Mouse (Mus musculus): ENCODE results near the gene Crym. TPM values are rescaled to one million over a fixed set of nuclear protein-coding genes. Genes with fewer than 3 reads are reported as not detected.

Crym gene
- polyA plus RNA-seq, 1 experiment from 2014 or later, result 80.0 TPM

DNA sequence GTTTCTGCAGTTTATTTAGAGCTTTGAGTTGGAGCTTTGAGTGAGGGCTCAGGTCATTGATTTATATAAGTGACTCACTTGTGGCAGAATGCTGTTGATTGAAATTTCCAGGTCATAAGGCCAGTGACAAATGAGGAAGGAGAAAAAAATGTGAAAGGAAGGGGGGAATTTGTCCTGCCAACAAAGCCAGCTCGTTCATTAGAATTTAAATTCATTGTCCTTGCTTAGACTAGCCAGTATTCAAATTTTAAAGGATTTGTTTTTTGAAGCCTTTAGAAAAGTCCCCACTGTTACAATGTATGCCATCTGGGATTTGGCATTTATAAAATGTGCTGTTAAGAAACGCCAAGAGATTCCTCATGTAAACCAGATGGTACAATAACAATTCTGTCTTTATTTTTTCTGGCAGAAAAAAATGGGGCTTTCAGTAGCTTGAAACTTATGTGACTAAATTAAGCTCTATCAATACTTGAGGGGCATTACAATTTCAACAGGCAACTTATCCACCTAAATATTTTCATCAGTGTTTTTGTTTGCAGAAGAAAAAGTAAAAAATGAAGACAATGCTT, 45.0 kb downstream of the Crym start:
- H3K4me3 ChIP-seq, result no peak overlapping the region
- peaks cover 17% of the 10 kb centered on the region for H3K4me1 ChIP-seq
- H3K9me3 ChIP-seq (replicated peaks), result no peaks in the 10 kb centered on the region
- no peaks in the 10 kb centered on the region for H3K36me3 ChIP-seq
- ATAC-seq (ENCODE audit: low FRiP score), result no peak
- no peak overlapping the region for H3K27ac ChIP-seq
- no peaks in the 10 kb centered on the region for H3K27me3 ChIP-seq
- WGBS, result 11% methylated on average over 2 of the region's 2 CpGs
- no peak overlapping the region for H3K9ac ChIP-seq
- no peak overlapping the region for H3K4me2 ChIP-seq (replicated peaks)

DNA sequence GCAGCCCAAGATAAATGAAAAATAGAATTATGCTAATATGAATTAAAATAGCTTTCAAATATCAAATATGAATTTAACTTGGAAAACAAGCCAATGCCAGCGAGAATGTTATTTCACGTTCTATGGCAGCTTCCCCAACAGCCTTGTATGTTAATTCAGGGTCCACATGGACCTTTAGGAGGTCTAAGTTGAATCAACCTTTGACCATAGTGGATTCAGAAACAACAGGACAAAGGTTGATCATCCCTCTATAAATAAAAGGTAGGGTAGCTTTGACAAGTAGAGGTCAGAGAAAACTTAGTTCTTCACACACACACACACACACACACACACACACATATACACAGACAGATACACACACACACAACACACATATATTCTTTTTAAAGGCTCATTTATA, 51.0 kb downstream of the Crym start:
- H3K4me2 ChIP-seq (replicated peaks), result no peak overlapping the region
- H3K9ac ChIP-seq, result no peak overlapping the region
- H3K36me3 ChIP-seq, result no peaks in the 10 kb centered on the region
- no peaks in the 10 kb centered on the region for H3K27me3 ChIP-seq
- WGBS, result 87% methylated on average over 2 of the region's 2 CpGs
- H3K9me3 ChIP-seq (replicated peaks), result no peaks in the 10 kb centered on the region
- H3K4me1 ChIP-seq, result peaks cover 5% of the 10 kb centered on the region; the same call in 1 of the 2 replicates
- ATAC-seq (ENCODE audit: low FRiP score), result no peak
- no peak overlapping the region for H3K27ac ChIP-seq
- H3K4me3 ChIP-seq, result no peak overlapping the region

DNA sequence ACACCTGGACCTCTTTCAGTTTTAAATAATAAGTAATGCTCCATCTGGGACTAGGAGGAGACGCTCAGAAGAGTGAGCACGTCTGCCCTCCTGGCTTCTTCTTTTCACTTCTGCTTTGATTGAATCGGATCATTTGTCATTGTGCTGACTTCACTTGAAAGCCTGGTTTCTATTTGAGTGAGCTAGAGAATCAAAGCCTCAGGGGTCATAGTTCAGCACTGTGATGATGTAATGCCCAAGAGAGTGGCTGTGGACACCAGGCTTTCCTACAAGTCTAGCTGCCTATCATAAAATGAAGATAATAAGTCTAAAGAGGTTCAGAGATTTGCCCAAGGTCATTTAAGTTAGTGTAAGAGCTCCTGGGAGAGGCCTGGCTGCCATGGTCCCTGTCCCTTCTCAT, 51.7 kb downstream of the Crym start:
- H3K4me3 ChIP-seq, result no peak overlapping the region
- no peak overlapping the region for H3K27ac ChIP-seq
- 11% methylated on average over 3 of the region's 3 CpGs for WGBS
- no peak overlapping the region for H3K9ac ChIP-seq
- no peaks in the 10 kb centered on the region for H3K27me3 ChIP-seq
- no peak for ATAC-seq (ENCODE audit: low FRiP score)
- H3K4me1 ChIP-seq, result peaks cover 5% of the 10 kb centered on the region; the same call in 1 of the 2 replicates
- no peaks in the 10 kb centered on the region for H3K9me3 ChIP-seq (replicated peaks)
- no peak overlapping the region for H3K4me2 ChIP-seq (replicated peaks)
- no peaks in the 10 kb centered on the region for H3K36me3 ChIP-seq

DNA sequence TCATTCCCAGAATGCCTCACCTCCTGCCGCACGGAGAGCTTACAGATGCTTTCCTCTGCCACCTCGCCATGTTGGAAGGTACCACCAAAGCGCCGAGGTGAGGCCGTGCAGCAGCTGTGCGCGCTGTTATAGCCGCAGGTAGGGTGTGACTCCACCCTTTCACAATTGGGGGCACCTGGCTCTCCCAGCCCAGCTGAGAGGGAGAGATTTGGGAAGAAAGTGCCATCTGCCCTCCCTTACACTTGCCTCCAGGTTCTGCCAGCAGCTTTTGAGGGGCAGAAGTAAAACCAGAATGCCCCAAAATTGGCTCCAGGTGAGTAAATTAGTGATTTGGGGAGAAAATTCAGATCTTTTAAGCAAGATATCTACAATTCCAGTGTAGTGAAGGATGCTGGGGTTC, 56.7 kb downstream of the Crym start, which contains the start of gene Zp2:
Zp2 (minus strand) TSS at position 101 of the 400 bp plus-strand sequence.
- no peaks in the 10 kb centered on the region for H3K27me3 ChIP-seq
- H3K9ac ChIP-seq, result no peak within 1 kb of the TSS
- H3K36me3 ChIP-seq, result no peaks in the 10 kb centered on the region
- H3K9me3 ChIP-seq (replicated peaks), result no peaks in the 10 kb centered on the region
- no peak within 1 kb of the TSS for H3K4me3 ChIP-seq
- H3K27ac ChIP-seq, result no peak within 1 kb of the TSS
- ATAC-seq (ENCODE audit: low FRiP score), result no peak
- H3K4me2 ChIP-seq (replicated peaks), result no peak within 1 kb of the TSS
- WGBS, result 79% methylated on average over 9 of the region's 9 CpGs
- peaks cover 2% of the 10 kb centered on the region; the same call in 1 of the 2 replicates for H3K4me1 ChIP-seq

DNA sequence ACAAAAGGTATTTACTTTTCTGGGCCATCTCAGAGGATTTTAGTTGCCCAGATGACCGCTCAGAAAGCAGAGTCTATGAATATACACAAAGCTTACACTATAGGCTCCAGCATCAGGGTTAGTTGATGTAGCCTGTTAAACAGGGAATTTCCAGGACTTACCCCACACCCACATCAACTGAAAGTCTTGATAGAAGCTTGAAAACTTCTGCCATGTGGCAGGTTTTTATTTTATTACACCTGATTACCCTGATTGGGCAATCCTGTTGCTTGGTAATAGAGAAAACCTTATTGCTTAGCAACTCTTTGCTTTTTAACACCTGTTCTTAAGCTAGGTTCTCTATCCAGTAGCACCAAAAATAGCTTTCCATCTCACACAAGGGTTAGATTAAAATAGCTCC, 59.2 kb downstream of the Crym start:
- no peaks in the 10 kb centered on the region for H3K9me3 ChIP-seq (replicated peaks)
- ATAC-seq (ENCODE audit: low FRiP score), result no peak
- H3K4me1 ChIP-seq, result no peaks in the 10 kb centered on the region
- no peak overlapping the region for H3K4me2 ChIP-seq (replicated peaks)
- H3K36me3 ChIP-seq, result no peaks in the 10 kb centered on the region
- no peak overlapping the region for H3K9ac ChIP-seq
- H3K4me3 ChIP-seq, result no peak overlapping the region
- 75% methylated on average over 1 of the region's 1 CpGs for WGBS
- no peak overlapping the region for H3K27ac ChIP-seq
- H3K27me3 ChIP-seq, result no peaks in the 10 kb centered on the region

Other genes with a start within 250 kb of the Crym start
- 0.10 and 0.26 TPM in 2 replicates for gene Dnah3, start 106.8 kb downstream of the Crym start, polyA plus RNA-seq (2016; fragmentation: Nextera tagmentation; extraction: Ambion mirVana)
- 18.7 and 20.7 TPM in 2 replicates for gene Tmem159, start 99.8 kb downstream of the Crym start, polyA plus RNA-seq (2016; fragmentation: Nextera tagmentation; extraction: Ambion mirVana)
- not detected in 2 replicates for gene Zp2, start 56.8 kb downstream of the Crym start, polyA plus RNA-seq (2016; fragmentation: Nextera tagmentation; extraction: Ambion mirVana)
- gene Anks4b, start 28.3 kb downstream of the Crym start, polyA plus RNA-seq (2016; fragmentation: Nextera tagmentation; extraction: Ambion mirVana), result not detected in 2 replicates
- gene Abca14, start 1.9 kb upstream of the Crym start, polyA plus RNA-seq (2016; fragmentation: Nextera tagmentation; extraction: Ambion mirVana), result not detected in 2 replicates
- not detected in 2 replicates for gene Abca15, start 126.6 kb upstream of the Crym start, polyA plus RNA-seq (2016; fragmentation: Nextera tagmentation; extraction: Ambion mirVana)
- not detected in 2 replicates for gene Abca16, start 207.5 kb upstream of the Crym start, polyA plus RNA-seq (2016; fragmentation: Nextera tagmentation; extraction: Ambion mirVana)